Mouse (Mus musculus) bone marrow macrophage, adult 2 months (primary cell): ENCODE measurements around the gene Midn.

Experiments
- CTCF ChIP-seq: IDR thresholded peaks from 2 replicates; pipeline ENCODE4 v1.5.1; 2012; ENCODE audit warnings: low read depth, mild to moderate bottlenecking, low read length, moderate library complexity
- POLR2A ChIP-seq: IDR thresholded peaks from 2 replicates; pipeline ENCODE4 v1.6.1; 2012; ENCODE audit warnings: mild to moderate bottlenecking, low read depth, low read length, borderline replicate concordance

DNA sequence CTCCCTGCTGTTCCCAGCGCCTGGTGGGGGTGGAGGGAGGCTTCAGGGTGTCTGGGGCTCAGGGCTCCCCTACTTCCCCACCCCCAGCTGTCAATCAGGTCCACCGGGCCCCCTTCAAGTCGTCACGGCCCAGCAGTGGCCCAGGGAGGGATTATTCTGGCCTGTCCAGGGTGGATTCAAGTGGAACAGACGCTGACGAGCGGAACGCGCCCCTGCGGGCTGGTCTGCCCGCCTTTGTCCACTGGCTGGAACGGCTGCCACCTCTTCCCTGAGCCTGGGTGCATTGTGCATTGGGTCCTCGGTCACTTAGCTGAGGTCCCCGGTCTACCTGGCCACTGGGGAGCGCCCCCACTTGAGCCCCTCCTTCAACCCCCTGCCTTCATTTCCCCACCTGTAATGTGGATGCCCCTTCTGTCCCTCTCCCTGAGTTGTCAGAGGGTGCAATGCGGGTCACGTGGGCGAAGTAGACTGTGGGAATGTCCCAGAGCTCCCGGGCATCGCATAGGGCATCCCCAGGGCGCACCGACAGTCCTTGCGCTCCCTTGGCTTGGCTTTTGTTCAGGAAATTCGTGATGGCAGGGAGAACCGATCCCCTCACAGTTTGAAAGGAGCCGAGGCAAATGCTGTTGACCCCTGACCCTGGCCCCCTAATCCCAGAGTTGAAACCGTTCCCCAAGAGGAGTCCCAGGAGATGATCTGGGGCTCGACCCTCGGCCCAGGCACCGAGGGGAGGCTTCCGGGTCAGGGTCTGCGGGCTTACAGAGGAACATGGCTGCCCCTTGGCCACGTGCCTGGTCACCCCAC, 48.9 kb downstream of the Midn start:
- TF ChIP-seq CTCF = no peak
- TF ChIP-seq POLR2A = no peak
